Mouse (Mus musculus) heart, embryonic 15.5 days (tissue): ENCODE data around the gene Irf2bp2. TPM values are rescaled to one million over a fixed set of nuclear protein-coding genes. Genes with fewer than 3 reads are reported as not detected.

Experiments used
- ATAC-seq: fragments of 200-750 bp; cut with Nextera tagmentation; replicated peaks from 2 replicates; pipeline ENCODE4 v1.8.0; 2017; ENCODE audit warnings: low read depth, moderate TSS enrichment; ENCODE audit not compliant: insufficient number of reproducible peaks, insufficient read depth, low FRiP score
- H3K27ac ChIP-seq: fragments of 300-500 bp; sonication (generic); 2 replicates; pipeline ENCODE4 v1.5.1; 2015; ENCODE audit warnings: mild to moderate bottlenecking, inconsistent platforms
- H3K27me3 ChIP-seq: fragments of 300-500 bp; sonication (generic); 2 replicates; pipeline ENCODE4 v1.6.1; 2015; ENCODE audit warnings: inconsistent platforms
- H3K36me3 ChIP-seq: fragments of 300-500 bp; sonication (generic); 2 replicates; pipeline ENCODE4 v1.6.1; 2015; ENCODE audit warnings: mild to moderate bottlenecking, inconsistent platforms
- H3K4me1 ChIP-seq: fragments of 300-500 bp; sonication (generic); replicated peaks from 2 replicates; pipeline ENCODE4 v1.6.1; 2015; ENCODE audit warnings: inconsistent platforms
- H3K4me2 ChIP-seq: fragments of 300-500 bp; sonication (generic); 2 replicates; pipeline ENCODE4 v1.6.1; 2015; ENCODE audit warnings: inconsistent platforms, mild to moderate bottlenecking, moderate library complexity
- H3K4me3 ChIP-seq: fragments of 300-500 bp; sonication (generic); 2 replicates; pipeline ENCODE4 v1.5.1; 2015; ENCODE audit warnings: mild to moderate bottlenecking, inconsistent platforms
- H3K9ac ChIP-seq: fragments of 300-500 bp; sonication (generic); 2 replicates; pipeline ENCODE4 v1.6.1; 2015; ENCODE audit warnings: mild to moderate bottlenecking, inconsistent platforms
- H3K9me3 ChIP-seq: fragments of 300-500 bp; sonication (generic); replicated peaks from 2 replicates; pipeline ENCODE4 v1.6.1; 2016; ENCODE audit warnings: inconsistent platforms
- WGBS: fragments of 180-500 bp; shearing (Covaris S2); methylation state at CpG from one replicate; pipeline ENCODE4 v1.1.7; 2015; ENCODE audit warnings: mixed read lengths; 5-methylcytosine and 5-hydroxymethylcytosine counted together
- polyA plus RNA-seq: library from polyadenylated mRNA; unstranded; fragments of >200 nt; fragmentation: Nextera tagmentation; extraction: Ambion mirVana; gene quantifications from 2 replicates; pipeline ENCODE4 v1.2.1, GENCODE M21; 2015

Gene Irf2bp2
- polyA plus RNA-seq = 10.3 and 10.4 TPM in 2 replicates

DNA sequence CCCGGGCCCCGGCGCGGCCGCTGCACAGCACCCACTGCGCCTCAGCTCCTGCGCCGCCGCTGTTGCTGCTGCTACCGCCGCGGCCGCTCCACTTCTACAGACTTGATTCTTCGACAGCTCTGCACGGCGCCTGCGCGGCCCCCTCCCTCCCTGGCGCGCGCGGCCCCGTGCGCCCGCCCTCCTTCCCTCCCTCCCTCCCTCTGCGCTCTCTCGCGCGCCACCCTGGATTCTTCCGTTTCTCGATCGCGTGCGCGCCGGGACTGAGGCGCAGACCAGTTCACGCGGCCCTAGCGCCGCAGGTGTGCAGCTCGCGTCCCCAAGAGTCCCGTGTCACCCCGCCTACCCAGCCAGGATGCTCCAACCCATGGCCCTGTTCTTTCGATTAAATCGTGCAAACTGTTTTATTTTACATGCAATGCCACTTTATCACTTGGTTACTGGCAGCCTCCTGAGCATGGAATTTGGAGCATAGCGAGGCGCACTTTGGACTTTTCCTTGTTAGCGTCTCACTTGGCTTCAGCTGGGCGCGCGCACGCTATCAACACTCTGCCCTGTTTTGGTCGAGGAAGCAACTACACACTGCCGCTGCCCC, at the start of gene Irf2bp2:
Irf2bp2 (minus strand) TSS at position 98 of the 592 bp plus-strand sequence.
- WGBS = under 1% methylated on average over 46 of the region's 56 CpGs
- Histone ChIP-seq H3K9ac (peak within 1 kb of the TSS; percentile 98), H3K4me2 (peak within 1 kb of the TSS; percentile 88), H3K9me3 (no peaks in the 10 kb centered on the region), H3K4me3 (peak within 1 kb of the TSS; percentile 92), H3K27me3 (no peaks in the 10 kb centered on the region), H3K4me1 (peaks cover 38% of the 10 kb centered on the region), H3K27ac (peak within 1 kb of the TSS; percentile 100), H3K36me3 (0 out of 2 replicates have a peak, but pooled peaks cover 7% of the 10 kb centered on the region)
- peak; percentile 65 for ATAC-seq

- no peak overlapping the region for H3K9ac ChIP-seq
- ATAC-seq = no peak
- no peaks in the 10 kb centered on the region for H3K36me3 ChIP-seq
- peaks cover 7% of the 10 kb centered on the region for H3K4me1 ChIP-seq
- H3K27me3 ChIP-seq = no peaks in the 10 kb centered on the region
- H3K4me3 ChIP-seq = no peak overlapping the region
- H3K4me2 ChIP-seq = no peak overlapping the region
- H3K9me3 ChIP-seq = no peaks in the 10 kb centered on the region
- no peak overlapping the region for H3K27ac ChIP-seq
- 97% methylated on average over 4 of the region's 4 CpGs for WGBS
Measured at GRCm38 (mm10) chr8:126642665-126643064, 48.9 kb upstream of the Irf2bp2 start.

GRCm38 (mm10) chr8:126641568-126642295, 47.9 kb upstream of the Irf2bp2 start:
- no peak for ATAC-seq
- Histone ChIP-seq H3K4me3 (no peak overlapping the region), H3K36me3 (no peaks in the 10 kb centered on the region), H3K27me3 (no peaks in the 10 kb centered on the region), H3K9ac (no peak overlapping the region), H3K9me3 (no peaks in the 10 kb centered on the region), H3K4me2 (no peak overlapping the region), H3K4me1 (no peaks in the 10 kb centered on the region; the same call in 1 of the 2 replicates), H3K27ac (no peak overlapping the region)
- WGBS = 63% methylated on average over 3 of the region's 3 CpGs

- H3K9ac ChIP-seq = no peak overlapping the region
- H3K36me3 ChIP-seq = no peaks in the 10 kb centered on the region
- H3K4me3 ChIP-seq = no peak overlapping the region
- H3K27ac ChIP-seq = no peak overlapping the region
- H3K4me1 ChIP-seq = peaks cover 2% of the 10 kb centered on the region; the same call in 1 of the 2 replicates
- no peaks in the 10 kb centered on the region for H3K27me3 ChIP-seq
- 69% methylated on average over 3 of the region's 3 CpGs for WGBS
- no peaks in the 10 kb centered on the region for H3K9me3 ChIP-seq
- ATAC-seq = no peak
- no peak overlapping the region for H3K4me2 ChIP-seq
Measured at GRCm38 (mm10) chr8:126639161-126639560, 45.4 kb upstream of the Irf2bp2 start.

- Histone ChIP-seq H3K27ac (no peak overlapping the region), H3K4me1 (peaks cover 2% of the 10 kb centered on the region; the same call in 1 of the 2 replicates), H3K9ac (no peak overlapping the region), H3K27me3 (no peaks in the 10 kb centered on the region), H3K9me3 (no peaks in the 10 kb centered on the region), H3K4me2 (no peak overlapping the region), H3K36me3 (no peaks in the 10 kb centered on the region), H3K4me3 (no peak overlapping the region)
- no peak for ATAC-seq
- 68% methylated on average over 8 of the region's 8 CpGs for WGBS
Measured at GRCm38 (mm10) chr8:126638027-126638426, 44.2 kb upstream of the Irf2bp2 start.

DNA sequence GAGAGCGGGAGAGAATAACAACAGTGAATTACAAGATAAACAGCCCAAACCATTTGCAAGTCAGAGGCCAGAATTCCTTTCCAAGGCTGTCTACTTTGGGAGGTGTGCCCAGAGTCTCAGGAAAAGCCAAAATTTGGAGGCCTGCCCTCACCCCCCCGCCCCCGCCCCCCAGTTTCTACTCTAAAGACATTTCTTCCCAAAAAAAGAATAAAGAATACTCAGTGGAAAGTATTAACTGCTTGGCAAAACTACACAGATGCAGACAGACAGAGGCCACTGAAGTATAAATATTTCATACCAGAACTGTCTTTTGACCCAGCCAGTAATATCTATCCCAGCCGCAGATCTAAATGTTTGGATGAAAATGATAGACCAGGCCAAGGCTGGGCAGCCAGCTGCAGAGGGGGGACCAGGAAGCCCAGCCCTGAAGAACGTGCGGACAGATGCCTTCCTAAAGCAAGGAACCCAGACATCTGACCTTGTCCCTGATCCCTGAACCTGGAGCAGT, 40.8 kb upstream of the Irf2bp2 start:
- H3K9me3 ChIP-seq = no peaks in the 10 kb centered on the region; the same call in 1 of the 2 replicates
- ATAC-seq = no peak
- H3K4me2 ChIP-seq = no peak overlapping the region
- no peak overlapping the region for H3K9ac ChIP-seq
- no peaks in the 10 kb centered on the region for H3K27me3 ChIP-seq
- 48% methylated on average over 6 of the region's 6 CpGs for WGBS
- H3K27ac ChIP-seq = peak overlapping the region; percentile 57
- H3K4me1 ChIP-seq = peaks cover 2% of the 10 kb centered on the region; the same call in 1 of the 2 replicates
- no peak overlapping the region for H3K4me3 ChIP-seq
- no peaks in the 10 kb centered on the region for H3K36me3 ChIP-seq

DNA sequence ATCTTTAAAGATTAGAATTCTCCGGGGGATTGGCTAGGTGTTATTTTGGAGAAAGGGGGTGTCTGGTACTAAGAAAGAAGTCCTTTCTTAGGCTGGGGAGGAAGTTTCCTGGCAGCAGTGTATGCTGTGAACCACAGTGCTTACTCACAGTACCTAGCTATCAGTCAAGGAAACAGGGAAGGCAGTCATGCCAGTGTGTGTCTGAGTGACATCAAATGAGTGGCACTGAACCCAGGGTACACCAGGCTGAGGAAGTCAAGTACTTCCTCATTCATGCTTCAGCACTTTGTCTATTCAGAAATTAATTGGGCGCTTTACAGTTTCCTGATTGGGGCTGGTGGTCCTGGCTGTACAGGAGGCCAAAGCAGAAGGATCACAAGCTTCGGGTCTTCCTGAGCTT, 34.8 kb upstream of the Irf2bp2 start:
- WGBS = 77% methylated on average over 3 of the region's 3 CpGs
- H3K27me3 ChIP-seq = no peaks in the 10 kb centered on the region
- no peak overlapping the region for H3K4me3 ChIP-seq
- no peaks in the 10 kb centered on the region; the same call in 1 of the 2 replicates for H3K9me3 ChIP-seq
- H3K4me2 ChIP-seq = no peak overlapping the region
- no peaks in the 10 kb centered on the region for H3K36me3 ChIP-seq
- ATAC-seq = no peak
- H3K27ac ChIP-seq = no peak overlapping the region
- no peaks in the 10 kb centered on the region for H3K4me1 ChIP-seq
- no peak overlapping the region for H3K9ac ChIP-seq

- Histone ChIP-seq H3K9me3 (no peaks in the 10 kb centered on the region; the same call in 1 of the 2 replicates), H3K9ac (no peak overlapping the region), H3K36me3 (no peaks in the 10 kb centered on the region), H3K27ac (no peak overlapping the region), H3K4me2 (no peak overlapping the region), H3K27me3 (no peaks in the 10 kb centered on the region), H3K4me3 (no peak overlapping the region), H3K4me1 (no peaks in the 10 kb centered on the region)
- WGBS = 77% methylated on average over 11 of the region's 11 CpGs
- ATAC-seq = no peak
Measured at GRCm38 (mm10) chr8:126626415-126626814, 32.6 kb upstream of the Irf2bp2 start.

DNA sequence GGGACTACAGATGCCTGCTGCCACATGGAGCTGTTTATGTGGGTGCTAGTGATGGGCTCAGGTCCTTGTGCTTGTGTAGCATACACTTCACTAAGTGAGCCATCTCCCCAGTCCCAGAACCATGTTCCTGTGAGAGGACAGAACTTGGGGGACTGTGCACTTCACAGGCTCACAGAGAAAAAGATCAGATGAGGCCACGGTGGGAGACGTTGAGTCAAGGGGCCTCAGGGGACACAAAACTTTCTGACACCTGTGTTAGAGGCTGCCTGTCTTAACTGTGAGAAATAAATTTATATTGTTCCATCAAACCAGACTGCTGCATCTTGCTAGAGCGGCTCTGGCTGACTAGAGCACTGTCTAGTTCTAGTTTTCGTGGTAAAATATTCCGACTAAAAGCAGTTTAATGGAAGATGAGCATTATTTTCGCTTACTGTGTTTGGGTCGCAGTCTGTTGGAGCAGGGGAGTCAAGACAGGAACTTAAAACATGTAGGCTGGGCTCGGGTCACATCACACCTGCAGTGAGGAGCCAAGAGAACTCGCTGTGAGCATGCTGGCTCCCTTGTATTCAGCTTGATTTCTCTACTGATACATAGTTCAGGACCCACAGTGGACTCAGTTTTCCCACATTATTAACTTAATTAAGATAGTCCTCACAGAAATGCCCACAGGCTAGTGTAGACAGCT, 28.5 kb upstream of the Irf2bp2 start:
- H3K4me3 ChIP-seq = no peak overlapping the region
- no peaks in the 10 kb centered on the region for H3K9me3 ChIP-seq
- no peaks in the 10 kb centered on the region for H3K27me3 ChIP-seq
- ATAC-seq = no peak
- no peak overlapping the region for H3K4me2 ChIP-seq
- no peaks in the 10 kb centered on the region for H3K4me1 ChIP-seq
- WGBS = 81% methylated on average over 9 of the region's 9 CpGs
- no peak overlapping the region for H3K9ac ChIP-seq
- H3K36me3 ChIP-seq = no peaks in the 10 kb centered on the region
- H3K27ac ChIP-seq = no peak overlapping the region

GRCm38 (mm10) chr8:126620721-126621120, 26.9 kb upstream of the Irf2bp2 start:
- Histone ChIP-seq H3K4me3 (no peak overlapping the region), H3K27me3 (no peaks in the 10 kb centered on the region), H3K4me1 (peaks cover 1% of the 10 kb centered on the region; the same call in 1 of the 2 replicates), H3K36me3 (no peaks in the 10 kb centered on the region), H3K27ac (no peak overlapping the region), H3K9me3 (no peaks in the 10 kb centered on the region), H3K9ac (no peak overlapping the region), H3K4me2 (no peak overlapping the region)
- ATAC-seq = no peak
- WGBS = 72% methylated on average over 3 of the region's 3 CpGs

- Histone ChIP-seq H3K27ac (no peak overlapping the region), H3K9me3 (no peaks in the 10 kb centered on the region), H3K4me2 (no peak overlapping the region), H3K4me1 (peaks cover 14% of the 10 kb centered on the region), H3K27me3 (no peaks in the 10 kb centered on the region), H3K4me3 (no peak overlapping the region), H3K36me3 (no peaks in the 10 kb centered on the region), H3K9ac (no peak overlapping the region)
- WGBS = 90% methylated on average over 6 of the region's 6 CpGs
- ATAC-seq = no peak
Measured at GRCm38 (mm10) chr8:126619487-126619886, 25.7 kb upstream of the Irf2bp2 start.
